Mouse (Mus musculus): ENCODE results near the gene Gm906.
"Not testable (repeated sequence)": the region's sequence is repeated elsewhere in the genome, so short reads cannot be mapped to it uniquely, and the experiment has no call there.

The Gm906 gene

DNA sequence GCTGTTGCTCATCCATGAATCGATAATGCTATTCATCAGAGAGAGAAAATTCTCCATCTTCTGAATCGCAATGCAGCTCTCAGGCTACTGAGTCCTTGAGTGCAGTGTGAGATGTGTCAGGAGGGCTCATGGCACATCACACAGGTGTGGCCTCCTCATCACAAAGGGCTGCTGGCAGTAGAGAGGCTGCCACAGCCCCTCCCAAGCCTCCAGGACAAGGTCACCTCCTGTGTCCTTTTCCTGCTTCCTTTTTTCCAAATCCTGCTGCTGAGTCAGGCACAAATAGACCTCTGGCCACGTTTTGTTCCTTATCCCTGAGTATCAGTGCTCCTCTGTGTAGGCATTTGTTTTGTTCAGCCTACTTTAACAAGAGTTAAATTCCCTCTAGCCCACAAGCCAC, at the start of gene Gm906:
TSS of gene Gm906 (minus strand) at position 101 of the 400 bp plus-strand sequence.
- not testable (repeated sequence) for DNase-seq (ENCODE audit: low spot score in 2 of 2)

DNA sequence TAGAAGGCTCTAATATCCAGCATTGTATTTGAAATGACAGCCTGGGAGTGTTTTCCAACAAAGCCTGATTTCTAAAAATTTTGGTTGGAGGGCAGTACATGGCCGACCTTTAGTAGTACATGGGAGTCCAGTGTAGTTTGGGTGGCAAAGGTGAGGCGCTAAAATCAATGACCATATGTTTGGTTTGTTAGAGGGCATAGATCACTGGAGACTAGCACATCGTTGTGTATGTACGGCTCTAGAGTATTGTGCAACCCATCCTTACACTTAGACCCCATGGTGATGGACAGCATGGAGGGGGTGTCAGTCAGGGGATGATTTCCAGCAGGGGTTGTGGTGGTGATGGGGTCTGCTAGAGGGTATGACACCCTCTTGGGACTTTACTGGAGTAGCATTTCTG, 33.2 kb upstream of the Gm906 start:
- not testable (repeated sequence) for DNase-seq (ENCODE audit: low spot score in 2 of 2)

DNA sequence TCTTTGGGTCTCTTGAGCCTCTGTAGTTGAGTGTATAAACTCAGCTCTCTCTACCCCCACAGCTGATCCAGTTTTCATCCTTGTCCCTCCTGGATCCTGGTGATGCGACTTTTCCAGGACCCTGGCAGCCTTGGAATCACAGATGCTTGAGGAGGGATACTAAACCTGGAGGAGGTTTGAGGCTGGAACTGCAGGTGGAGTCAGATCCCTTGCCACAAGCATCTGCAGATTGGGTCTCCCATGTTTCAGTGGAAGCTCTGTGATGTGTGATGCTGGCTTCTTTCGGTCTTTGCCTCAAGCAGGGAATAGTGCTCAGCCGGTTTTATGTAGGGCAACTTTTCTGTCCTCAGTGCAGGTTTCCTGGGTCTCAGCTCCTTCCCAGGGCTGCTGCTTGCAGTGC, 13.6 kb downstream of the Gm906 start:
- DNase-seq (ENCODE audit: low spot score in 2 of 2) = no peak

DNA sequence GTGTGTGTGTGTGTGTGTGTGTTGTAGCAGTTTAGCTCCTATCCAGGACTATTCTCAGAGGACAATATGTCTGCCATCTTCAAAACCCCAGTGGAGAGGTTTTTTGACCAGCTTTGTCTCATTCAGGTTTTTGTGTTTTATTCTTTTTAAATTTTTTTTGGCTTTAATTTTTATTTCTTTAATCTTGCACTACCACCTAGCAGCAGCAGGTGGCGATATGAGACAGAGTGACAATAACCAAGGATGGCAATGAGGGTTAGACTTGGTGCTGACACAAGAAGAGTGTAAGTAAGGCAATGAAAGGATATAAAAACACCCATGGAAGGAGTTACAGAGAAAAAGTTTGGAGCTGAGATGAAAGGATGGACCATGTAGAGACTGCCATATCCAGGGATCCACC, 38.3 kb downstream of the Gm906 start:
- not testable (repeated sequence) for DNase-seq (ENCODE audit: low spot score in 2 of 2)

DNA sequence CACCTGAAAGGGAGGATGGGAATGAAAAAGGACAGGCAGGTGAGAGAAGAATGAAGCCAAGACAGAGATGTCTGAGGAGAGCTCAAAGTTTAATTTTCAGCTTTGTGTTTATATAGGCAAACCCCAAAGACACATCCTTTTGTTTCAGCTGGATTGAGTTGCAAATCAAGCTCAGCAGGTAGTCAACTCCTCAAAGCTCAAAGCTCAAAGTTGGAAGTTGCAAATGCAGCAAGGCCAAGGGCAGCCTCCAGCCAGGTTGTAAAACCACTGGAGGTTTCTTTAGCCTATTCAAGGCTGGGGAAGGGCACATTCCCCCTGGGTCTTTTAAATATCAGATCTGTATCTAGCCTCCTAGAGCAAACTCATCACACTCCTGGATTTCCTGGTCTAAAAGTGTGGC, 39.9 kb downstream of the Gm906 start:
- DNase-seq (ENCODE audit: low spot score in 2 of 2) = not testable (repeated sequence)

DNA sequence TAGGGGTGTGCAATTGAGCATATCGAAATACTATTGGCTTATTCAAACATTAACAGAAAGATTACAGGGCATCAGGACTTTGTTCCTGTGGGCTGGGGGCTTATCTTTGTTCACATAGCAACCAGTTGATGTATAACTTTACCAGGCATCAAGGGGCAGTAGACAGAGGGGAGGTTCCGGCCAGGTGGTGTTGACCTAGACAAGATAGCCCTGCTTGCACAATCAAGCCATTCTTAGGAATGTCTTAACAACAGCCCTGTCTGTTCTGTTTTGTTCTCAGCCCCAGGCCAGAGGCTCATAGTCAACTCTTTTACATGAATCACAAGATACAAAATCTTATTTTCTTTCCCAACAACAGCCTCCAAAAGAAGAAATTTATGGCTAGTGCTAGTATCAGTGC, 40.5 kb downstream of the Gm906 start:
- not testable (repeated sequence) for DNase-seq (ENCODE audit: low spot score in 2 of 2)

DNA sequence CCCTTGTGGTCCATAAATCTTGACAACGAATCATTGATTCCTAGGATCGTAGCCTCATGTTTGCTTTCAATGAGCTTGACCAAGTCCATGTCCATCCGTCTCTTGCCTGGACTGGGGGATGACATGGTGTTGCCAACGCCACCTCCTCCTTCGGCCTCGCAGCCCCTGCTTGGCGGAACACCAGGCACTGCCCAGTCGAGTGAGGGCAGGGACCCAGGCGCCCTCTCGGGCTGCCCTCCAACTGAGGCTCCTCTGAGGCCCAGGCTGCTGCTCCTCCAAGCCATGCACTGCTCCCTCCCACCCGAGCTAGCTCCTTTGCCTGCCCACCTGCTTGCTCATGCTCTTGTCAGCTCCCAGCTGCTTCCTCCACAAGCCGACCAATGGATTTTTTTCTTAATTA, 42.1 kb downstream of the Gm906 start:
- DNase-seq (ENCODE audit: low spot score in 2 of 2) = peak in 1 of 2 experiments; percentile 60

DNA sequence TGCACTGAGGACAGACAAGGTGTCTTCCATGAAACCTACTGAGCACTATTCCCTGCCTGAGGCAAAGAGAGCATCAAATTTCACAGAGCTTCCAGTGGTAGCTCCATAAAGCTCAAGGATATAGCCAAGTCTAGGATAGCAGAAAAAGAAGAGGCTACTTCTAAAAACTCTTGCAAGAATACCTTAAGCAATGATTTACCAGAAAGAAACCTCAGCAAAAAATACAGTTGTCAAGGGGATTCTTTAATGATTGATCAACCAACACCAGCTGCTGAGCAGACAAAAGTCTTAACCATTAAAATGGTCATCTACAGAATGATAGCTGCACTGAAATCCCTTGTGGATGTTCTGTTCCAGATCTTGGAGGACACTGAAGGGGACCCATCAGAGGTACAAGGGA, 53.3 kb downstream of the Gm906 start:
- not testable (repeated sequence) for DNase-seq (ENCODE audit: low spot score in 2 of 2)

All from spleen, postnatal 4 days (tissue).